Mouse (Mus musculus) embryo, embryonic 10.5 days (tissue): ENCODE data around the gene Srgap2.
"Not testable (repeated sequence)": the region's sequence is repeated elsewhere in the genome, so short reads cannot be mapped to it uniquely, and the experiment has no call there.

Experiments
- DNase-seq: peaks from one replicate; pipeline ENCODE4 v3.0.0-alpha.2; 2015; ENCODE audit warnings: low spot score

Srgap2 gene

DNA sequence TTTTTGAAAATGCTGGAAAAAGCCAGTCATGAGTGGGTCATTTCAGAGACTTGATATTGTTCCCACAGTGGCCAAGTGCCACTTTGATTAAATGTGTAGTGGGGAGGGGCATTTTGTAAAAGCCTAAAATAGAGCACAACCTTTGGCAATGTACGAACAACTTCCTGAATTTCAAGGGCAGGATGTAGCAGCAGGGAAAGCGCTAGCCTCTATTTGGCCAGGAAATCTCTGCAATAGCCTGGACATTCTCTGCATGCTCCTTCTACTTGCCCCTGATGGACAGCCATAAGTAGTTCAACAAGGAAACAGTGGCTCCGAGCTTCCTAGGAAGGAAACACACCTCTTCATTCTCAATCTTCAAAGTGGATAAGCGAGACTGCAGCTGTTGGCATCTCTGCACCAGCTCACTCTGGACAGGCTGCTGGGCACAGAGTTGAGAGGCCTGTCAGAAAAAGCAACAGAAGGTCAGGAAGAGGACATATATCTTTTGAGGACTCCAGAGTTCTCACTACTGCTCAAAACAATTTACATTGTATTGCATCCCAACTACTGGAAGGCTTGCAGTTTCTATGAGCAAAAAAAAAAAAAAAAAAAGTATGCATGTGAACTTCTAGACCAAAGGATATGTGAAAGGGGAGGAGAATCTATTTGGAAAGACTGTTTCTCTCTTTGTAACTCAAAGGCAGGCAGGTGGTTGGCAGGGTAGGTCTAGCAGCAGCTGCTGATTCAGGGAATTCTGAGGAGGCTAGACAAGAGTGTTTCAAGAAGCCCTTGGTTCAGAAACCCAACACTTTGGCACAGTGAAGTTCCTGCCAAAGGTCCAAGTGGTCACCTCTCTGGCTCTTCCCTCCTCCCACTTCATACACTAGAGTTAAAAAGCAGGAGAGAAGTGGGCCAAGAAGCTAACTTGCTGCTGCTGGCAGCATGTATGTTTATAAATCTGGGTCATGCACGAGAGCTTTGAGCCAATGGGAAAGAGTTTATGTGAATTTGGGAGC, 181.4 kb downstream of the Srgap2 start:
- no peak for DNase-seq

DNA sequence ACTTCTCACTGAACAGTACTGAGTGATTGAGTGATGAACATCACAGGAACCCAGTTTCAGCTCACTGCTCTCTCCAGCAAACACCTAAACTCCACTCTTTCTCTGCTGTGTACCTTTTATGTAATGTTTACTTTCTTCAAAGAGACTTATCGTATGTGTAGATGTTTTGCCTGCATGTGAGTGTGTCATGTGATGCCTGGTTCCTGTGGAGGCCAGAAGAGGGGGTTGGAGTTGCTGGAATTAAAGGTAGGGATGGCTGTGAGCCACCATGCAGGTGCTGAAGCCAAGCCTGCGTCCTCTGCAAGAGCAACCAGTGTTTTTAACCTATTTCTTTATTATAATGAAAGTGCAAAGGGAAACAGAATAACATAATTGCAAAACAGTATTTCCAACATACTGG, 182.5 kb downstream of the Srgap2 start:
- DNase-seq, result no peak

DNA sequence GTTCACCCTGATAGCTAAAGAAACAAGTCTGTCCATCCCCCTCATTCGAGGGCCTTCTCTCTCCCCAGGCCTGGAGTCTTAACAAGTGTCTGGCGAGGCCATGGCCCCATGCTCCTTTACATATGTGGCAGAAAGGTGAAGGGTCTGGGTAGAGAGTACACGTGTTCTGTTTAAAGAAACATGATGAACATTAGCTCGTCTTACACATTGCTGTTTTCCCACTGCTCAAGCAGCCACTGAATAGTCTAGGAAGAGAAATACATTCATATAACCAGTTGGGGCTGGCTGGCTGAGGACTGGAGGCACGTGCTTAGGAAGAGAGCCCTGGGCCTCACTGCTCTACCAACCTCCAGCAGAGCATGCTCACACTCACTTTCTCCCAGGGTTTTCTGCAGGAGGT, 191.1 kb downstream of the Srgap2 start:
- DNase-seq, result no peak

GRCm38 (mm10) chr1:131335604-131336003, 191.5 kb downstream of the Srgap2 start:
- DNase-seq, result no peak

DNA sequence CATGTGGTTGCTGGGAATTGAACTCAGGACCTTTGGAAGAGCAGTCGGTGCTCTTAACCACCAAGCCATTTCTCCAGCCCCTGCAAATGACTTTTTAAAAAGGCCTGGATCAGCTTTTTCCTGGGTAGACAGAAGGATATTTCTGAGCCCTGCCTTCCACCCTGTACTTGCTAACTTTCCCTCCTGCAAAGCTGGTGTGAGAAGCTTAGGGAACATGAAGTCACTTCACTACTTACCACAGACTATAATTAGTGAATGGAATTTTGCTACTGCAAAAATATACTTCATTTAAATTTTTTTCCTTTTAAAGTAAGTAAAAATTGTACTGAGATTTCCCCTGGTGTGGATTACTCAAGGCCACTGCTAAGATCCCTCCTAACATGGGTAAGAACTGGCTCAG, 196.0 kb downstream of the Srgap2 start:
- DNase-seq, result no peak

- not testable (repeated sequence) for DNase-seq
Measured at GRCm38 (mm10) chr1:131329093-131329492, 198.1 kb downstream of the Srgap2 start.

GRCm38 (mm10) chr1:131327167-131327566, 200.0 kb downstream of the Srgap2 start:
- DNase-seq, result no peak

DNA sequence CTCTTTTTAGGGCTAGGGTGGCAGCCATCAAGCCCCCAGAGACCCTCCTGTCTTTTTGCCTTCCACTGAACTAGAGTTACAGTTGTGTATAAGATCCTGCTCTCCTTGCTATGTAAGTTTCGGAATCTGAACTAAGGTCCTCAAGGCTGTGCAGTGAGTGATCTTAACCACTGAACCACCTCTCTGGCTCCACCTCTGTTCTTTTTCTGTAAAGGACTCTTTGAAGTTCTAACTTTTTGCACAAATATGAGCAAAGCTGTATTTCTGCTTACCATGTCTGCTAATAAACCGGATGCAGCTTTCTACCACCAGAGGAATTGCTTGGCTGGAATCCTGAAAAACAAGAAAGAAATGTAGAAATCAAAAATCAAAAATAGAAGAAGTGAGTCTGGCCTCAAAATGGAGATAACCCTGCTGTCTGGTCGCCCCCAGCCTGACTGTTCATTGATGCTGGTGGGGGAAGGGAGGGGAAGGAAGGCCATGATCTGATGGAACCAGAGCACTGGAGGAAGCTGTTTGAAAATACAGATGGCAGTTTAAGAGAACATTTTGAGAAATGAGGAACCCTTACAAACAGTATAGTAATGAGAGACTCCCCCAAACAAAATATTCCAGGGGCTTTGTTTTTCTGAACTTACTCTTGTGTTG, 202.2 kb downstream of the Srgap2 start:
- no peak for DNase-seq

DNA sequence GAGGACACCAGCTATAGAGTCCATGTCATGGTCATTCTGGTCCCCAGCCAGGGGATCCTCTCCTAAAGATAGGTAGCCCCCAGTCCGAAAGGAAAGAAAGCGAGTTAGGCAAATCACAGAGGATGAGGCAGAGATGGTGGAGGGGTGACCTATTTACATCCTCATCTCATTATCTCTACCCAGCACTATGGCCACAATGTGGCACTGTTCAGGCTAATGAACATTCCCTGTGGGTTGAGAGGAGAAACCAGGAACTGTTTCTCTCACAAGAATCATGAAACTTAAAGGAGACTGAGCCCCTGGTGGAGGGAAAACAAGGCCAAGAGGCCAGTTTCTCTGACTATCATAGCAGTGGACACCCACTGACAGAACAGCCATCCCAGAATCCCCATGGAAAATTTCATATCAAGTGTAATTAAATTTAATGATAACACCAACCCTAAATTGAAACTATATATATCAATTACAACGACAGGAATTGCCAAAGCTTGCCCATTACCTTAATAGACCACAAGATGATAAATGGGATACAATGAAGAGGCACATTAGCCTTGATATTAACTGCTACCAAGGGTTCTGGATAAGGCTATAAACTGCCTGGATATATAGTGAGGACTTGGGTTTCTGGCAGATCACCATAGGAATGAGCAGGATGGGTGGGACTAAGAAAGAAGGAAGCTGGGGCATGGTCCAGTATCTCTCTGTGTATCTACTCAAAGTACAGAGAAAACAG, 207.4 kb downstream of the Srgap2 start:
- DNase-seq, result no peak

DNA sequence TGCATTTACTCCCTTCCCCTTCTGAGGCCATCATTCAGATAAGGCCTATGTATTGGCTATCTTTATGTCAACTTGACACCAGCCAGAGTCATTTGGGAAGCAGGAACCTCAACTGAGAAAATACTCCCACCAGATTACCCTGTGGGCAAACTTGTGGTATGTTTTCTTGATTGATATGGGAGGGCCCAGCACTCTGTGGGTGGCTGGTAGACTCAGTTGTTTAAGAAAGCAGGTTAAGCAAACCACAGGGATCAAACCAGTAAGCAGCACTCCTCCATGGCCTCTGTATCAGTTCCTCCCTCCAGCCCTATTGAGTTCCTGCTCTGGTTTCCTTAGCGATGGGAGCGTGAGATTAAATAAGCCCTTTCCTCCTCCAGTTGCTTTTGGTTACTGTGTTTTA, 208.8 kb downstream of the Srgap2 start:
- DNase-seq, result no peak

DNA sequence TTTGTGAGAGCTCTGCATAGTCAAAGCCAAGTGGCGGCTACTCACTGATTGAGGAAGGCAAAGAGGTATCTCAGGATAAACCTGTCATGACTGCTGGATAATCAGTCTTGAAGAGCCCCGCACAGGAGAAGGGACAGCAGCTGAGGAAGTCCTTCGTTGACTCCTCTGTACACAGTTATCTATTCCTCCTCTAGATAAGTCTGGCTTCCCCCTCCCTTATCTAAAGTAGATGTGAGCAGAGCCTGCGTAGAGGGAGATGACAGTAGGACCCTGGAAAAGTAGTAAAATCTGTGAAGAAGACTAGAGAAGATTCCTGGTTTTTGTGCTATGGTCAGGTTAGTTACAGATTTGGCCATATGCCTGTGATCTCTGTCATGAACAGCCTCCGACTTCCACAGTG, 209.5 kb downstream of the Srgap2 start:
- no peak for DNase-seq

DNA sequence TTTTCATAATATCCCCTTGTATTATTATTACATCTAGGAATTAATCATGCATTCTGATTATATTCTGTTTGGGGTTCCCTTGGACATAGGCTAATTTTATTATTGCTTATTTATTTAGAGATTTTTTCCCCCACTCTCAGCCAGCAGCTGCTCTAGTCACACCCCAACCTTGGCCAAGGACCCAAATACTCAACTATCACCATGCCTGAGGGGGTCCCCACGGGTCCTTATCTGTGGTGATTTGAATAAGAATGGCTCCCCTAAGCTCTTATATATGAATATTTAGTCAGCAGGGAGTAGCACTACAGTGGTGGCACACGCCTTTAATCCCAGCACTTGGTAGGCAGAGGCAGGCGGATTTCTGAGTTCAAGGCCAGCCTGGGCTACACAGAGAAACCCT, 215.9 kb downstream of the Srgap2 start:
- DNase-seq, result no peak

DNA sequence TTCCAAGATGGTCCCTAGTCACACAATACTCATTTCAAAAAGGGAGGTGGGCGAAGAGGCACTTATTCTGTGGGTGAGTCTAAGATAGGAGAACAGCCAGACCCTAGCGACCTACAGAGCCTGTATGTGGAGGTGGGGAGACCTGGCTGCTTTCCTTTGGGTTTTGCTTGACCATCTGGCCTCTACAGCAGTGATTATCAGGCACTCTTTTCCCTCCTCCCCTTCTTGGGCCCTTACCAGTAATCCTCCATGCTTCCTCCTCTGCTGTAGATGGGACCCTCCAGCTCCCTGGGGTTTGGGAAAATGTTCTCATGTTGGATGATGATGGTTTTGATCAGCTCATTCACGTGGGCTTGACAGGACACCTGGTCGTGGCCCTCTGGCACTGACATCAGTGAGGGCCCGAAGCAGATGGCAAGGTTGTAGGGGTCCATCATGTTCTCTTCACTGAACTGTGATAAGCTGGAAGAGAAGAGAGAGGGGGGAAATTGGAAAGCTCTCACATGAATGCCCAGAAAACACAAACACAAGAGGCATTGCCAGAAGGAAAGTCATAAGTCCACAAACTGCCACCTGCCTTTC, 216.8 kb downstream of the Srgap2 start:
- no peak for DNase-seq

DNA sequence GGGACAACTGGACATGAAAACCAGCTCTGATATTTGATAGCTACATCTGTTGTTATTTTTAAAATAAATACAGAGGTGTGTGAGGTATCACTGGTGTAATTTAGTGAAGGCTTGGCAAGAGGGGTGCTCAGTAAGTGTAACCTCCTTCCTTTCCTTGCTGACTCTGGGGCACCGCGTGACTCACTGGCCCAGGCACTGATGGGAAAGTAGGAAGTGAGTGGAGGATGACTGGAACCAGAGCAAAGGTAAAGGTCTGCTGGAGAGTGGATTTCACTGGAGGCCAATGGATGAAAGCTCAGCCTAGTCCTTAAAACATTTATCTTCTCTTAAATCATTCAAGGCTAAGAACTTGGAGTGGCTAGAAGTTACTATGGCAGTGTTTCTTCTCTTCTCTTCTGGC, 226.4 kb downstream of the Srgap2 start:
- DNase-seq, result no peak

DNA sequence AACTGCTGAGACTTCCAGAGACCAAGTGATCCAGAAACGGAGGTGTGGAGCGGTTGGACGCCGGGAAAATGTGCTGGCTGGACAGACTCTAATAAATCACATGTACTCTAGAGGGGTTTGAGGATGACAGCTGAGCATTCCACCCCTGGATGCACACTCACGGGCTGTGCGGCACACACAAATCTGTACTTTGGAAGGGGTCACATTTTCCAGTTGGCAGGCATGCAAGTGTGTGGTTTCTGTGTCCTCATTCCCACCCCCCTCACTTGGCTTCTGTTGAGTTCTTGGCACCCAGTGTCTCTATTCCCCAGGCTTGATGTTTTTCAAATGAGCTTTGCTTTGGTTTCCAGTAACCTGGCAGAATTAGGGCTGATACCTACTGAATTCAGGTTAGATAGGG, 227.4 kb downstream of the Srgap2 start:
- DNase-seq, result no peak

DNA sequence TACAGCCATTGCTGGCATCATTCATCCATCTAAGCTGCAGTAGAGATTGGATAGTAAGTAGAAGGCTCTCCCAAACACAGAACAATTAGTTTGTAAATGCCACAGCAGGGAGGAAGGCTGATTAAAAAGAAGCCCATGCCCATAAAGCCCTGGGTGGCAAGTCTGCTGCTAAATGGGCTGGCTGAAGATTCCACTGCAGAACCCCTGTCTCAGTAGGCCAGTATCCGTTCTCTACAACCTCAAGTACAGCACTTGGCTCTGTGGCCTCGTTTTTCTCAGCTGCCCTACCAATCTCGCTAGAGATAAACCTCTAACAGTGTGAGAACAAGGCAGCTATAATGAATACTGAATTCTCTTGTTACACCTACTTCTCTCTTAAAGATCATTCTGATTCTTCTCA, 227.9 kb downstream of the Srgap2 start:
- DNase-seq, result no peak

DNA sequence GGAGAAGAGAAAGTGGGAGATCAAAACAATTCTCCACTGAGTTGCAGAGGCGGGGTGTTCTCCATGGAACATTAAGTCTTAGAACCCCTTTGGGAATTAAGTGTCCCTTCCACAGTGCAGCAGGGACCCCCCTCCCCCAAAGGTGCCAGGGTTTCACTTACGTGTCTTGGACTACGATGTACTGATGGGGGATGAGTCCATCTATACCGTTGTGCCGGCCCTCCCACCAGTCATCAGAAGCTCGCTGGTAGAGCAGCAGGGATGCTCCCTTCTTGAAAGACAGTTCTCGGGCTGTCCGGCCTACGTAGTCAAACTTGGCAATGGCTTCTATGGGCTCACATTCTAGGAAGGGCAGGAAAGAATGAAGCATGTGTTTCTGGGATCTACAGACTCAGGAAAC, 229.0 kb downstream of the Srgap2 start:
- no peak for DNase-seq

DNA sequence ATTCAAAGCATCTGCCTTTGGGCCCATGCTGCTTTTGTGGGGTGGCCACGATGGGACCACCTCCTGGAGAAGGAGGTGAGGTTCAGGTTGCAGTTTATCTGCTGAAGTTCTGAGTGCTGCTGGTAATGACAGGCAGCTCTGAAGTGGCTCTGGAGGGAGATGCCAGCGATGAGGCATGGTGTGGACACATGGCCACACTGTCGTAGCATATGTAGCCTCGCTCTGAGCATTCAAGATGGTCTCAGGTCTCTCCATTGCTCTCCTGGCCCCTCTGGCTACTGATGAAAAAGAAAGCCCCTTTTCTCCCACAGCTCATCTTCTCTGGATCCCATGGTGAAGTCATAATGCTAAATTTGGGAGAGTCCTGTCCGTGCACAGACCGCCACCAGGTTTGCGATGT, 230.4 kb downstream of the Srgap2 start:
- no peak for DNase-seq

- no peak for DNase-seq
Measured at GRCm38 (mm10) chr1:131295200-131295599, 232.0 kb downstream of the Srgap2 start.

DNA sequence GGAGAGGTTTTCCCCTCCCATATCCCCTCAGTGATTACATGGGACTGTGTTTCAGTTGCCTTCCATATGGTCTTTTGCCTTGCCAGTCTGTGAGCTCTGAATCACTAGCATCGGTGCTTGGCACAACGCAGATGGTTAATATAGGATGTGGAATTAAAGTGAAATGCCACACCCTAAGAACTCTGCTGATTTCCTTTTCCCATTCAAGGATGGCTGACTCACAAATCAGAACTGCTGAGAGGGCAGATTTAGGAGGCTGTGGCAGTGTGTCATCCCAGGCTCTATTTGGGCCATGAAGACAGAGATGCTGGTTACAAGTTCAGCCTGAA, 233.3 kb downstream of the Srgap2 start:
- no peak for DNase-seq

DNA sequence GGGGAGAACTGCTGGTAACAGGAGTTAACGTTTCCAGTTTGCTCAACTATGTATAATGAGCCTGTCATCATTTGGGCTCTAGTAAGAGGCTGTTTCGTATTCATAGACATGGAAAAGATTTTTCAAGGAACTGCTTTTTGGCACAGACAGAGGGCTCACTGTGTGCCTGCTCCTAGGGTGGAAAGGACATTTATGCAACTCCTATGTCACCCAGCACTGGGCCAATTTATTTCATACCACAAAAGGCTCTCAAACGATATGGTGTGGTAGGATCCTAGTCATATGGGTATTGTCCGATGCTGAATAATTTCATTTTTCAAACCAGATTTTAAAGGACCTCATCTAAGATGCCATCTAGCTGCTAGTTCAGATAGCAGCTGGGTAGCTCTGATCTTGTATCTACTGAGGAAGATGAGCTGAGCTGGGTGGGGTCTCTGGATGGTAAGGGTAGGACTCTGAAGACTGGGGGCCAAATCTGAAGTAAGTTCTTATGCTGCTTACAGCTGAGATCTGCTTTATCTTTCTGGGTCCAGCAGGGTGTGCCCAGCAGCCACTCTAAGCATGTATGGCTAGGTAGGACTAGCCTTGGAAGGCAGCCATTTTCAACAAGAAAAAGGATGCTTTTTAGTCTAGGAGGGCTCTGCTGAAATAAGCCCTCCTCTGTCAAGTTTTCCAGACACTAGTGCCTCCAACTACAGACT, 233.8 kb downstream of the Srgap2 start:
- no peak for DNase-seq

GRCm38 (mm10) chr1:131290648-131291047, 236.5 kb downstream of the Srgap2 start:
- DNase-seq, result peak; percentile 77
